Comparison of ENCODE assay signal across 9 mouse cellular contexts in genomic region chr15:31419037-31419436, GRCm38 (mm10). TPM values are rescaled to one million over a fixed set of nuclear protein-coding genes. Genes with fewer than 3 reads are reported as not detected.
A peak's percentile ranks its signal among the peaks of the same experiment; 100 is the strongest.
DNase-seq lines count a peak whose midpoint lies in the region; ATAC-seq and TF ChIP-seq lines count a peak whose summit lies in the region.
"Had no signal": no experiment of that assay in that cellular context is flagged by ENCODE, and none has a peak within 500 bp of the region (broad histone marks: within the 10 kb centered on the region; RNA-seq: fewer than 3 reads in every experiment).

No protein-coding gene starts in this region.

- no peaks in the 10 kb centered on the region for H3K36me3 ChIP-seq in heart, embryonic 12.5 days
- no peaks in the 10 kb centered on the region for H3K36me3 ChIP-seq in ES-Bruce4 (ENCODE audit: control insufficient read depth, insufficient read depth, low read length, poor library complexity, severe bottlenecking)
- no peaks in the 10 kb centered on the region for H3K36me3 ChIP-seq in limb, embryonic 11.5 days (ENCODE audit: control insufficient read depth, insufficient read depth, low read length)
- H3K36me3 ChIP-seq in midbrain, embryonic 13.5 days: no peaks in the 10 kb centered on the region
- H3K36me3 ChIP-seq: liver, embryonic 15.5 days had no signal

- no peaks in the 10 kb centered on the region for H3K27me3 ChIP-seq in heart, embryonic 12.5 days (replicated peaks)
- no peaks in the 10 kb centered on the region for H3K27me3 ChIP-seq in ES-Bruce4 (ENCODE audit: control insufficient read depth, insufficient read depth, low read length, poor library complexity, severe bottlenecking)
- no peaks in the 10 kb centered on the region for H3K27me3 ChIP-seq in limb, embryonic 11.5 days (ENCODE audit: control insufficient read depth, insufficient read depth, low read length)
- no peaks in the 10 kb centered on the region for H3K27me3 ChIP-seq in midbrain, embryonic 13.5 days
- H3K27me3 ChIP-seq: liver, embryonic 15.5 days had no signal

- TF ChIP-seq EP300 in ES-Bruce4 (IDR thresholded peaks at IDR 0.05; ENCODE audit: insufficient read depth, low read depth, low read length): peak; percentile 46; the same call in 1 of the 2 replicates

- H3K9me3 ChIP-seq in heart, embryonic 12.5 days (replicated peaks): no peaks in the 10 kb centered on the region; the same call in 1 of the 2 replicates
- no peaks in the 10 kb centered on the region for H3K9me3 ChIP-seq in ES-Bruce4 (replicated peaks; ENCODE audit: control insufficient read depth, insufficient read depth, low read length, poor library complexity, severe bottlenecking)
- no peaks in the 10 kb centered on the region for H3K9me3 ChIP-seq in limb, embryonic 11.5 days (ENCODE audit: control insufficient read depth, low read length)
- no peaks in the 10 kb centered on the region for H3K9me3 ChIP-seq in midbrain, embryonic 13.5 days
- H3K9me3 ChIP-seq: liver, embryonic 15.5 days had no signal

- peak; percentile 44 for DNase-seq in heart, adult 8-10 months (ENCODE audit: low spot score)
- DNase-seq in cerebellum, postnatal 10 days: peak; percentile 61 to 65
- DNase-seq in limb, embryonic 11.5 days (ENCODE audit: low spot score): peak; percentile 45
- DNase-seq in thymus, postnatal 36 days: peak; percentile 24 to 32
- no peak for DNase-seq in gastrocnemius, postnatal 25 days

- TF ChIP-seq CTCF in ES-Bruce4 (IDR thresholded peaks at IDR 0.05; ENCODE audit: low read depth, low read length): peak; percentile 89

- no peak overlapping the region for H3K27ac ChIP-seq in heart, embryonic 12.5 days (ENCODE audit: poor library complexity, severe bottlenecking)
- no peak overlapping the region for H3K27ac ChIP-seq in ES-Bruce4 (ENCODE audit: insufficient read depth, low read length)
- no peak overlapping the region for H3K27ac ChIP-seq in limb, embryonic 11.5 days (replicated peaks; ENCODE audit: low read depth, low read length)
- H3K27ac ChIP-seq in midbrain, embryonic 13.5 days: no peak overlapping the region
- H3K27ac ChIP-seq: liver, embryonic 15.5 days had no signal

- WGBS in heart, embryonic 12.5 days: 29% methylated on average over 9 of the region's 9 CpGs
- 34% methylated on average over 9 of the region's 9 CpGs for WGBS in limb, embryonic 11.5 days
- WGBS in midbrain, embryonic 13.5 days: 45% methylated on average over 9 of the region's 9 CpGs

- no peak overlapping the region; the same call in 1 of the 2 replicates for H3K4me2 ChIP-seq in heart, embryonic 12.5 days
- no peak overlapping the region for H3K4me2 ChIP-seq in limb, embryonic 11.5 days (ENCODE audit: low read depth, severe bottlenecking)
- H3K4me2 ChIP-seq in midbrain, embryonic 13.5 days (replicated peaks): no peak overlapping the region

- no peak overlapping the region for H3K4me3 ChIP-seq in heart, embryonic 12.5 days
- H3K4me3 ChIP-seq in ES-Bruce4 (ENCODE audit: low read depth, low read length): no peak overlapping the region
- H3K4me3 ChIP-seq in limb, embryonic 11.5 days (ENCODE audit: low read depth, low read length): no peak overlapping the region
- no peak overlapping the region for H3K4me3 ChIP-seq in midbrain, embryonic 13.5 days (replicated peaks)

- no peak for TF ChIP-seq POLR2A in ES-Bruce4 (IDR thresholded peaks at IDR 0.05; ENCODE audit: insufficient read depth, low read length)

- H3K9ac ChIP-seq in heart, embryonic 12.5 days: no peak overlapping the region
- no peak overlapping the region for H3K9ac ChIP-seq in ES-Bruce4 (ENCODE audit: low read depth, poor library complexity, severe bottlenecking)
- H3K9ac ChIP-seq in limb, embryonic 11.5 days (ENCODE audit: low read length): no peak overlapping the region
- no peak overlapping the region for H3K9ac ChIP-seq in midbrain, embryonic 13.5 days (replicated peaks)
- H3K9ac ChIP-seq: liver, embryonic 15.5 days had no signal

- ATAC-seq in heart, embryonic 12.5 days (ENCODE audit: insufficient number of reproducible peaks, low FRiP score): no peak
- ATAC-seq in limb, embryonic 11.5 days (ENCODE audit: insufficient number of reproducible peaks, low FRiP score, low TSS enrichment, low read depth): no peak
- peak; percentile 40; the same call in 1 of the 2 replicates for ATAC-seq in midbrain, embryonic 13.5 days

- H3K4me1 ChIP-seq in heart, embryonic 12.5 days (replicated peaks): peaks cover 27% of the 10 kb centered on the region
- no peaks in the 10 kb centered on the region for H3K4me1 ChIP-seq in ES-Bruce4 (ENCODE audit: control insufficient read depth, insufficient read depth, low read length)
- 0 out of 2 replicates have a peak, but pooled peaks cover 3% of the 10 kb centered on the region for H3K4me1 ChIP-seq in limb, embryonic 11.5 days (ENCODE audit: control insufficient read depth, insufficient read depth, low read length)
- H3K4me1 ChIP-seq in midbrain, embryonic 13.5 days (replicated peaks): no peaks in the 10 kb centered on the region; the same call in 1 of the 2 replicates

RNA-seq across cellular contexts. Expression of gene Ropn1l, which starts 34.5 kb away (rescaled TPM):
- total RNA-seq in heart, adult 8-10 months (2022): under 1 TPM in 2 of 4 experiments, not detected in 2; 0.28 to 0.57 TPM
- polyA plus RNA-seq in heart, embryonic 12.5 days (2016; fragmentation: Nextera tagmentation; extraction: Ambion mirVana): 2.2 and 2.5 TPM in 2 replicates
- 1.5 and 1.6 TPM in 2 replicates for polyA plus RNA-seq in ES-Bruce4 (2011; ENCODE audit: insufficient read depth, insufficient read length, low read depth, missing spikeins)
- 3.3 and 3.5 TPM in 2 replicates for polyA plus RNA-seq in limb, embryonic 11.5 days (2014; fragmentation: Nextera tagmentation; extraction: Ambion mirVana)
- polyA plus RNA-seq in midbrain, embryonic 13.5 days (2015; fragmentation: Nextera tagmentation; extraction: Ambion mirVana): 1.8 and 2.1 TPM in 2 replicates
- not detected for total RNA-seq in gastrocnemius, postnatal 25 days (2021)

RNA-seq across cellular contexts. Expression of gene Ankrd33b, which starts 51.5 kb away (rescaled TPM):
- total RNA-seq in heart, adult 8-10 months (2022): 10 to 100 TPM; 26.4 to 31.4 (median 29.1) TPM
- polyA plus RNA-seq in heart, embryonic 12.5 days (2016; fragmentation: Nextera tagmentation; extraction: Ambion mirVana): 1.7 and 2.1 TPM in 2 replicates
- polyA plus RNA-seq in ES-Bruce4 (2011; ENCODE audit: insufficient read depth, insufficient read length, low read depth, missing spikeins): 1.4 and 1.6 TPM in 2 replicates
- polyA plus RNA-seq in limb, embryonic 11.5 days (2014; fragmentation: Nextera tagmentation; extraction: Ambion mirVana): 0.36 and 0.40 TPM in 2 replicates
- polyA plus RNA-seq in midbrain, embryonic 13.5 days (2015; fragmentation: Nextera tagmentation; extraction: Ambion mirVana): 0.64 and 0.86 TPM in 2 replicates
- total RNA-seq in gastrocnemius, postnatal 25 days (2021): 10 to 100 TPM; 17.0 to 25.2 TPM
